9 mouse cellular contexts compared by ENCODE assay signal in the genomic region with DNA sequence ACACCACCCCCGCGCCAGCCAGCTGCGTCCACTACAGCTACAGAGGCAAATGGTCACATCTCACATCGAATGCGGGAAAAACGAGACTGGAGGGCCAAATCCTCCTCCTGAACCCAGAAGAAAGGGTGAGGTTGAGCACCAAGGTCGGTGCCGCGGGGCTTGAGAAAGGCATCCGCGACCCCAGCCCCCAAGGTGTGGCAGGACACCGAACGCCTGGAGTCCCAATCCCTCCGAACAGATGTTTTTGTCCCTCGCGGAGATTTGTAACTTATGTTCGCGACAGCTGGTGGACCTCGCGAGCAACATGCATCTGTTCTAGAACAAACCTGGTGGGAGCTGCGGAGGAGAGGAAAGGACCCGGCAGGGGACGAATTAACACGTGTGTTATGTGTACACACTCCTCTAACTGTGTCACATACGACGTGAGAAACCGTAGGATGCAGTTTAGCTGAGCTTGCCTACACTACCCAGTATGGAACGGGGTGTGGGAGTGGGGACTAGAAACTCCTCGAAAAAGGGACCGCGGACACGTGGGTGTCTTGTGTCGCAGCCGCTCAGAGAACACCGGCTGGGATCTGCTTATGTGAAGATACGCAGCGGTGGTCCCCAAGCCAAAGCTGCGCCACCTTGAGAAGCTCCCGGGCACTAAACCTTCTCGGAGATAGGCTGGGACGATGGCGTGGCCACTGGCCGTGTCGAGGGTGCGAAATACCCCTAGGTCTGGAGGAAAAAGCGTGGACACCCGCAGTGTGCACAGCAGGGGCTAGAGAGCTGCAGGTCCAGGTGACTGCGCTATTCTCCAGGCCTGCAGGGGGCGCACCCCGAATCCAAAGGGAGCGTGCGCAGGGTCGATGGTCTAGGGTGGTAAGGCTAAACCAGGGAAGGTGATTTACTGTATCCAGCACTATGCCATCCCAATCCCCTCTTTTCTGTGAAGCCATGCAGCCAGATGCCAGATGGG. TPM values are rescaled to one million over a fixed set of nuclear protein-coding genes. Genes with fewer than 3 reads are reported as not detected.
DNase-seq lines count a peak whose midpoint lies in the region; ATAC-seq and TF ChIP-seq lines count a peak whose summit lies in the region.
"Had no signal": no experiment of that assay in that cellular context is flagged by ENCODE, and none has a peak within 500 bp of the region (broad histone marks: within the 10 kb centered on the region; RNA-seq: fewer than 3 reads in every experiment).

No protein-coding gene starts in this region.

- H3K27ac ChIP-seq in heart, adult 2 months: no peak overlapping the region
- H3K27ac ChIP-seq in limb, embryonic 10.5 days: no peak overlapping the region
- H3K27ac ChIP-seq in stomach, postnatal 0 days (replicated peaks): no peak overlapping the region

- H3K27me3 ChIP-seq in heart, adult 2 months (ENCODE audit: control insufficient read depth, insufficient read depth, low read length): peaks cover 15% of the 10 kb centered on the region
- H3K27me3 ChIP-seq in limb, embryonic 10.5 days (ENCODE audit: low read depth, poor library complexity, severe bottlenecking): peaks cover 89% of the 10 kb centered on the region
- peaks cover 21% of the 10 kb centered on the region; the same call in 1 of the 2 replicates for H3K27me3 ChIP-seq in stomach, postnatal 0 days (ENCODE audit: control insufficient read depth, insufficient read depth, low read length)

- no peaks in the 10 kb centered on the region for H3K9me3 ChIP-seq in limb, embryonic 10.5 days (replicated peaks)
- no peaks in the 10 kb centered on the region for H3K9me3 ChIP-seq in stomach, postnatal 0 days (ENCODE audit: control insufficient read depth, low read length)

- H3K4me3 ChIP-seq in heart, adult 2 months: no peak overlapping the region
- H3K4me3 ChIP-seq in limb, embryonic 10.5 days: peak overlapping the region; percentile 28
- H3K4me3 ChIP-seq in stomach, postnatal 0 days (ENCODE audit: low read depth, low read length): no peak overlapping the region

- no peak for DNase-seq in heart, adult 2 months
- DNase-seq in heart, postnatal 14 days: no peak
- peak; percentile 15 for DNase-seq in thymus, postnatal 14 days
- no peak for DNase-seq in thymus, postnatal 36 days
- peak; percentile 64 for DNase-seq in limb, embryonic 10.5 days (ENCODE audit: low spot score)
- peak; percentile 32 for DNase-seq in stomach, postnatal 0 days (ENCODE audit: low spot score)
- DNase-seq in adipocyte (ENCODE audit: low spot score): no peak
- no peak for DNase-seq in ovary, postnatal 14 days (ENCODE audit: low spot score)

- intact Hi-C loops in heart, adult 2 months (cut with DNase I): no loop called here
- intact Hi-C loops in heart, postnatal 14 days (cut with DNase I): no loop called here

- no peaks in the 10 kb centered on the region for H3K4me1 ChIP-seq in heart, adult 2 months (ENCODE audit: control insufficient read depth, insufficient read depth, low read length)
- H3K4me1 ChIP-seq in limb, embryonic 10.5 days: peaks cover 21% of the 10 kb centered on the region
- H3K4me1 ChIP-seq in stomach, postnatal 0 days (replicated peaks; ENCODE audit: control insufficient read depth, insufficient read depth): no peaks in the 10 kb centered on the region

- TF ChIP-seq EP300 in heart, adult 2 months (IDR thresholded peaks at IDR 0.05; ENCODE audit: insufficient read depth, low read depth, low read length): no peak
- TF ChIP-seq EP300 in stomach, postnatal 0 days (optimal IDR thresholded peaks at IDR 0.05): no peak

- TF ChIP-seq CTCF in heart, adult 2 months (IDR thresholded peaks at IDR 0.05): peak; percentile 26; the same call in 1 of the 2 replicates
- peak; percentile 63 for TF ChIP-seq CTCF in stomach, postnatal 0 days (IDR thresholded peaks at IDR 0.05; ENCODE audit: low read depth)

- whole genome bisulfite sequencing in heart, adult 2 months: 6% methylated on average over 53 of the region's 53 CpGs
- 4% methylated on average over 53 of the region's 53 CpGs for WGBS in limb, embryonic 10.5 days
- 5% methylated on average over 53 of the region's 53 CpGs for WGBS in stomach, postnatal 0 days

- no peak overlapping the region for H3K9ac ChIP-seq in heart, adult 2 months (ENCODE audit: low read depth, low read length)
- H3K9ac ChIP-seq in stomach, postnatal 0 days (ENCODE audit: low read length): no peak overlapping the region

- H3K79me2 ChIP-seq in heart, adult 2 months (replicated peaks; ENCODE audit: control insufficient read depth, insufficient read depth, low read length): no peaks in the 10 kb centered on the region

- ATAC-seq in stomach, postnatal 0 days (ENCODE audit: low FRiP score, low TSS enrichment): peak; percentile 54; the same call in 1 of the 2 replicates

- H3K36me3 ChIP-seq in heart, adult 2 months (ENCODE audit: control insufficient read depth, insufficient read depth, low read length): no peaks in the 10 kb centered on the region
- no peaks in the 10 kb centered on the region for H3K36me3 ChIP-seq in limb, embryonic 10.5 days
- H3K36me3 ChIP-seq in stomach, postnatal 0 days (ENCODE audit: control insufficient read depth, insufficient read depth, low read length): no peaks in the 10 kb centered on the region

- no peak overlapping the region for H3K4me2 ChIP-seq in stomach, postnatal 0 days (replicated peaks; ENCODE audit: low read depth)

- TF ChIP-seq POLR2A in heart, adult 2 months (IDR thresholded peaks at IDR 0.05; ENCODE audit: insufficient read depth, low read depth, low read length): no peak

RNA-seq across cellular contexts. Expression of gene Nkx6-1, which starts 16.8 kb away (rescaled TPM):
- total RNA-seq in heart, adult 2 months (2021): under 1 TPM in 1 of 2 experiments, not detected in 1; 0.09 TPM
- 0.08 TPM in 1 of 2 replicates, not detected in the other for polyA plus RNA-seq in heart, adult 2 months (2012; rRNA removed)
- total RNA-seq in heart, postnatal 14 days (2021): under 1 TPM; 0.07 to 0.10 TPM
- 0.05 and 0.06 TPM in 2 replicates for polyA plus RNA-seq in limb, embryonic 10.5 days (2016; fragmentation: Nextera tagmentation; extraction: Ambion mirVana)
- 1.6 and 2.8 TPM in 2 replicates for polyA plus RNA-seq in stomach, postnatal 0 days (2015; fragmentation: Nextera tagmentation; extraction: Ambion mirVana)
- total RNA-seq: MEL had no signal

Comparison
In these comparisons a context has a peak if more than half of its experiments do, and no peak if none do; other contexts are left out.
1. DNase-seq: peak in thymus, postnatal 14 days (single experiment), limb, embryonic 10.5 days (single experiment) and stomach, postnatal 0 days (single experiment); none in heart, adult 2 months (0 of 2), heart, postnatal 14 days (0 of 2), thymus, postnatal 36 days (0 of 2), adipocyte (single experiment) and ovary, postnatal 14 days (single experiment).